Mouse (Mus musculus): ENCODE results near the gene Rab37.
A peak's percentile ranks its signal among the peaks of the same experiment; 100 is the strongest.

The Rab37 gene

GRCm38 (mm10) chr11:115151755-115152429, 60.7 kb downstream of the Rab37 start:
- Histone ChIP-seq H3K9me3 (ENCODE audit: low read length) (no peaks in the 10 kb centered on the region), H3K4me1 (replicated peaks; ENCODE audit: low read depth, low read length) (peaks cover 39% of the 10 kb centered on the region), H3K36me3 (ENCODE audit: insufficient read depth, low read length) (no peaks in the 10 kb centered on the region), H3K27me3 (ENCODE audit: insufficient read depth, low read length) (peaks cover 53% of the 10 kb centered on the region), H3K4me3 (replicated peaks; ENCODE audit: low read length) (peak overlapping the region; percentile 76)
- TF ChIP-seq NANOG (IDR thresholded peaks at IDR 0.05; ENCODE audit: borderline replicate concordance, low read length), result no peak
- no peak for TF ChIP-seq CTCF (conservative IDR thresholded peaks at IDR 0.05; ENCODE audit: low read length)
- no peak for TF ChIP-seq POU5F1 (IDR thresholded peaks at IDR 0.05; ENCODE audit: borderline replicate concordance, low read length)

GRCm38 (mm10) chr11:115153088-115153487, 61.9 kb downstream of the Rab37 start:
- H3K4me3 ChIP-seq (replicated peaks; ENCODE audit: low read length), result peak overlapping the region; percentile 78
- no peak for TF ChIP-seq POU5F1 (IDR thresholded peaks at IDR 0.05; ENCODE audit: borderline replicate concordance, low read length)
- H3K36me3 ChIP-seq (ENCODE audit: insufficient read depth, low read length), result no peaks in the 10 kb centered on the region
- no peaks in the 10 kb centered on the region for H3K9me3 ChIP-seq (ENCODE audit: low read length)
- peaks cover 65% of the 10 kb centered on the region for H3K27me3 ChIP-seq (ENCODE audit: insufficient read depth, low read length)
- peaks cover 34% of the 10 kb centered on the region for H3K4me1 ChIP-seq (replicated peaks; ENCODE audit: low read depth, low read length)

GRCm38 (mm10) chr11:115153699-115154292, 62.6 kb downstream of the Rab37 start:
- Histone ChIP-seq H3K4me3 (replicated peaks; ENCODE audit: low read length) (peak overlapping the region; percentile 78), H3K36me3 (ENCODE audit: insufficient read depth, low read length) (no peaks in the 10 kb centered on the region), H3K9me3 (ENCODE audit: low read length) (no peaks in the 10 kb centered on the region), H3K4me1 (replicated peaks; ENCODE audit: low read depth, low read length) (peaks cover 34% of the 10 kb centered on the region), H3K27me3 (ENCODE audit: insufficient read depth, low read length) (peaks cover 70% of the 10 kb centered on the region)
- TF ChIP-seq CTCF (conservative IDR thresholded peaks at IDR 0.05; ENCODE audit: low read length), result peak; percentile 45
- no peak for TF ChIP-seq POU5F1 (IDR thresholded peaks at IDR 0.05; ENCODE audit: borderline replicate concordance, low read length)

GRCm38 (mm10) chr11:115155053-115155634, 63.9 kb downstream of the Rab37 start:
- Histone ChIP-seq H3K4me1 (replicated peaks; ENCODE audit: low read depth, low read length) (peaks cover 41% of the 10 kb centered on the region), H3K4me3 (replicated peaks; ENCODE audit: low read length) (no peak overlapping the region), H3K36me3 (ENCODE audit: insufficient read depth, low read length) (no peaks in the 10 kb centered on the region), H3K27me3 (ENCODE audit: insufficient read depth, low read length) (peaks cover 78% of the 10 kb centered on the region), H3K9me3 (ENCODE audit: low read length) (no peaks in the 10 kb centered on the region)
- TF ChIP-seq CTCF (conservative IDR thresholded peaks at IDR 0.05; ENCODE audit: low read length), result no peak
- TF ChIP-seq POU5F1 (IDR thresholded peaks at IDR 0.05; ENCODE audit: borderline replicate concordance, low read length), result no peak
- TF ChIP-seq NANOG (IDR thresholded peaks at IDR 0.05; ENCODE audit: borderline replicate concordance, low read length), result no peak

GRCm38 (mm10) chr11:115157933-115158719, 66.9 kb downstream of the Rab37 start:
- H3K9me3 ChIP-seq (ENCODE audit: low read length), result no peaks in the 10 kb centered on the region
- H3K4me3 ChIP-seq (replicated peaks; ENCODE audit: low read length), result no peak overlapping the region
- H3K27me3 ChIP-seq (ENCODE audit: insufficient read depth, low read length), result peaks cover 76% of the 10 kb centered on the region
- TF ChIP-seq NANOG (IDR thresholded peaks at IDR 0.05; ENCODE audit: borderline replicate concordance, low read length) (no peak), CTCF (conservative IDR thresholded peaks at IDR 0.05; ENCODE audit: low read length) (no peak), POU5F1 (IDR thresholded peaks at IDR 0.05; ENCODE audit: borderline replicate concordance, low read length) (no peak)
- H3K36me3 ChIP-seq (ENCODE audit: insufficient read depth, low read length), result no peaks in the 10 kb centered on the region
- H3K4me1 ChIP-seq (replicated peaks; ENCODE audit: low read depth, low read length), result peaks cover 52% of the 10 kb centered on the region

GRCm38 (mm10) chr11:115160016-115160797, 69.0 kb downstream of the Rab37 start:
- H3K4me3 ChIP-seq (replicated peaks; ENCODE audit: low read length), result no peak overlapping the region
- H3K36me3 ChIP-seq (ENCODE audit: insufficient read depth, low read length), result no peaks in the 10 kb centered on the region
- H3K9me3 ChIP-seq (ENCODE audit: low read length), result no peaks in the 10 kb centered on the region
- peaks cover 68% of the 10 kb centered on the region for H3K27me3 ChIP-seq (ENCODE audit: insufficient read depth, low read length)
- no peak for TF ChIP-seq NANOG (IDR thresholded peaks at IDR 0.05; ENCODE audit: borderline replicate concordance, low read length)
- TF ChIP-seq CTCF (conservative IDR thresholded peaks at IDR 0.05; ENCODE audit: low read length), result peak; percentile 92
- TF ChIP-seq POU5F1 (IDR thresholded peaks at IDR 0.05; ENCODE audit: borderline replicate concordance, low read length), result no peak
- H3K4me1 ChIP-seq (replicated peaks; ENCODE audit: low read depth, low read length), result peaks cover 44% of the 10 kb centered on the region

- H3K4me1 ChIP-seq (replicated peaks; ENCODE audit: low read depth, low read length), result peaks cover 51% of the 10 kb centered on the region
- no peaks in the 10 kb centered on the region for H3K9me3 ChIP-seq (ENCODE audit: low read length)
- peaks cover 6% of the 10 kb centered on the region for H3K36me3 ChIP-seq (ENCODE audit: insufficient read depth, low read length)
- H3K4me3 ChIP-seq (replicated peaks; ENCODE audit: low read length), result no peak overlapping the region
- TF ChIP-seq NANOG (IDR thresholded peaks at IDR 0.05; ENCODE audit: borderline replicate concordance, low read length), result no peak
- peak; percentile 94 for TF ChIP-seq CTCF (conservative IDR thresholded peaks at IDR 0.05; ENCODE audit: low read length)
- peaks cover 68% of the 10 kb centered on the region for H3K27me3 ChIP-seq (ENCODE audit: insufficient read depth, low read length)
Observed at GRCm38 (mm10) chr11:115160883-115161577, 69.8 kb downstream of the Rab37 start.

Data from E14TG2a.4 (cell line).